Comparison of ENCODE assay signal across 19 mouse cellular contexts in the genomic region with DNA sequence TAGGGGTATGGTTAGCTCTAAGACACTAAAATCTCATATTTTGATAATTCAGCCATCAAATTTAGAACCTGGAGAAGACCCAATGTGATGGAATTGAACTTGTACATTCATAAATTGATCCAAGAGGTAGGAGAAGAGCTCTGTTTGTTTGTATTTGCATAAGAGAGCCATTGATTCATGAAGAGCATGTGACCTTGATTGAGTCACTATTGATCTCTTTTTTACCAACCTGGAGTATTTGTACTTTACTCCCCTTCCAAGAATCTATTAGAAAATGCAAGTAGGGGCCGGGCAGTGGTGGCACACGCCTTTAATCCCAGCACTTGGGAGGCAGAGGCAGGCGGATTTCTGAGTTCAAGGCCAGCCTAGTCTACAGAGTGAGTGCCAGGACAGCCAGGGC.
DNase-seq lines count a peak whose midpoint lies in the region; ATAC-seq and TF ChIP-seq lines count a peak whose summit lies in the region.
"Had no signal": no experiment of that assay in that cellular context is flagged by ENCODE, and none has a peak within 500 bp of the region (broad histone marks: within the 10 kb centered on the region; RNA-seq: fewer than 3 reads in every experiment).

No protein-coding gene starts in this region.

- no peak overlapping the region for H3ac ChIP-seq in myocyte (ENCODE audit: control insufficient read depth, insufficient read length)

- TF ChIP-seq CTCF in liver, adult 2 months (IDR thresholded peaks at IDR 0.05; ENCODE audit: low read depth, low read length), result no peak
- no peak for TF ChIP-seq CTCF in liver, postnatal 0 days (IDR thresholded peaks at IDR 0.05; ENCODE audit: low read depth)

- 34% methylated on average over 3 of the region's 3 CpGs for WGBS in liver, adult 2 months
- 67% methylated on average over 3 of the region's 3 CpGs for WGBS in liver, postnatal 0 days (ENCODE audit: insufficient replicate concordance)
- 89% methylated on average over 3 of the region's 3 CpGs for WGBS in forebrain, embryonic 12.5 days

- no peak for TF ChIP-seq EP300 in liver, postnatal 0 days (IDR thresholded peaks at IDR 0.05; ENCODE audit: low read depth)

- no peaks in the 10 kb centered on the region for H3K9me3 ChIP-seq in liver, postnatal 0 days (ENCODE audit: low read length)
- H3K9me3 ChIP-seq in forebrain, embryonic 12.5 days, result no peaks in the 10 kb centered on the region
- H3K9me3 ChIP-seq: G1E had no signal

- H3K4me1 ChIP-seq in liver, adult 2 months (ENCODE audit: control insufficient read depth, insufficient read depth, low read length), result peaks cover 8% of the 10 kb centered on the region
- no peaks in the 10 kb centered on the region for H3K4me1 ChIP-seq in liver, postnatal 0 days (ENCODE audit: insufficient read depth)
- 0 out of 2 replicates have a peak, but pooled peaks cover 5% of the 10 kb centered on the region for H3K4me1 ChIP-seq in forebrain, embryonic 12.5 days

- H3K79me2 ChIP-seq in liver, adult 2 months (ENCODE audit: control insufficient read depth, insufficient read depth, low read length), result no peaks in the 10 kb centered on the region
- no peaks in the 10 kb centered on the region for H3K79me2 ChIP-seq in myocyte (ENCODE audit: control insufficient read depth, insufficient read depth)

- H3K4me2 ChIP-seq in liver, postnatal 0 days (ENCODE audit: low read depth, low read length), result no peak overlapping the region
- H3K4me2 ChIP-seq in myocyte (ENCODE audit: low read depth), result peak overlapping the region; percentile 3
- H3K4me2 ChIP-seq in forebrain, embryonic 12.5 days, result no peak overlapping the region

- no peak overlapping the region for H3K4me3 ChIP-seq in liver, adult 2 months (ENCODE audit: insufficient read depth, low read depth, low read length)
- H3K4me3 ChIP-seq in liver, postnatal 0 days (ENCODE audit: low read depth, low read length), result no peak overlapping the region
- H3K4me3 ChIP-seq in myocyte, result no peak overlapping the region
- no peak overlapping the region for H3K4me3 ChIP-seq in forebrain, embryonic 12.5 days (replicated peaks)

- H3K36me3 ChIP-seq in liver, adult 2 months (ENCODE audit: control insufficient read depth, insufficient read depth, low read length), result no peaks in the 10 kb centered on the region
- H3K36me3 ChIP-seq in liver, postnatal 0 days (replicated peaks; ENCODE audit: insufficient read depth, low read length), result no peaks in the 10 kb centered on the region
- no peaks in the 10 kb centered on the region for H3K36me3 ChIP-seq in myocyte (ENCODE audit: control insufficient read depth, insufficient read depth)
- no peaks in the 10 kb centered on the region for H3K36me3 ChIP-seq in forebrain, embryonic 12.5 days (replicated peaks)
- H3K36me3 ChIP-seq: G1E had no signal

- no peak for ATAC-seq in liver, postnatal 0 days
- ATAC-seq in forebrain, embryonic 12.5 days (ENCODE audit: low FRiP score), result no peak
- ATAC-seq: activated CD4-positive, CD25-positive, alpha-beta regulatory T cell, adult 4 months; CD4-positive, CD25-positive, alpha-beta regulatory T cell, adult 4 months; Patski had no signal

- H3K27ac ChIP-seq in liver, adult 2 months (replicated peaks; ENCODE audit: insufficient read depth, low read depth, low read length), result no peak overlapping the region
- H3K27ac ChIP-seq in liver, postnatal 0 days (ENCODE audit: low read depth), result no peak overlapping the region
- H3K27ac ChIP-seq in forebrain, embryonic 12.5 days, result no peak overlapping the region

- H3K9ac ChIP-seq in liver, adult 2 months (ENCODE audit: low read depth, low read length), result no peak overlapping the region
- H3K9ac ChIP-seq in liver, postnatal 0 days (replicated peaks), result no peak overlapping the region
- H3K9ac ChIP-seq in forebrain, embryonic 12.5 days, result no peak overlapping the region

- H3K27me3 ChIP-seq in liver, adult 2 months (ENCODE audit: control insufficient read depth, insufficient read depth, low read length), result no peaks in the 10 kb centered on the region
- H3K27me3 ChIP-seq in liver, postnatal 0 days (ENCODE audit: insufficient read depth, low read length), result no peaks in the 10 kb centered on the region
- H3K27me3 ChIP-seq in myocyte (ENCODE audit: control insufficient read depth, insufficient read depth, insufficient read length), result no peaks in the 10 kb centered on the region
- no peaks in the 10 kb centered on the region for H3K27me3 ChIP-seq in forebrain, embryonic 12.5 days
- H3K27me3 ChIP-seq: CH12.LX, Patski had no signal

- peak; percentile 93 for DNase-seq in liver, adult 2 months (ENCODE audit: extremely low read depth, low read depth, low spot score)
- no peak for DNase-seq in liver, postnatal 0 days
- DNase-seq: adrenal gland, adult 2 months; adrenal gland, adult 8-10 months; adrenal gland, postnatal 10 days; adrenal gland, postnatal 14 days; adrenal gland, postnatal 25 days; adrenal gland, postnatal 36 days; B cell, adult 2 months; cerebellum, adult 11 months; cerebellum, adult 11-12 months; cerebellum, adult 18-20 months had no signal

- TF ChIP-seq POLR2A in liver, adult 2 months (IDR thresholded peaks at IDR 0.05; ENCODE audit: extremely low read depth, insufficient read depth, low read length), result no peak
- no peak for TF ChIP-seq POLR2A in myocyte (IDR thresholded peaks at IDR 0.05; ENCODE audit: insufficient read length, low read depth)

TF ChIP-seq in myocyte, 11 proteins besides CTCF, POLR2A, EP300 and RAD21:
- TF ChIP-seq MYOG (IDR thresholded peaks at IDR 0.05; ENCODE audit: control insufficient read depth in 1 of 3, insufficient read depth in 1 of 3, insufficient read length in 2 of 3, low read depth in 2 of 3) (no peak), TCF3 (IDR thresholded peaks at IDR 0.05; ENCODE audit: insufficient read length, low read depth) (no peak), MAX (IDR thresholded peaks at IDR 0.05; ENCODE audit: low read depth) (no peak), POLR2AphosphoS2 (IDR thresholded peaks at IDR 0.05; ENCODE audit: insufficient read length, low read depth) (no peak)
